Mouse (Mus musculus): ENCODE measurements around the gene Phip. TPM values are rescaled to one million over a fixed set of nuclear protein-coding genes. Genes with fewer than 3 reads are reported as not detected.

The Phip gene
- 10.6 TPM for polyA plus RNA-seq (2014; fragmentation: Illumina TruSeq; extraction: RNeasy Lipid Tissue Mini Kit (QIAGEN cat#74804); ENCODE audit: low read depth, low replicate concordance)

GRCm38 (mm10) chr9:82975342-82976215 lies at the start of gene Phip:
Gene Phip, minus strand, starts transcription at chr9:82975516.

GRCm38 (mm10) chr9:82829007-82829689 lies 146.2 kb downstream of the Phip start, which contains the start of gene Irak1bp1:
Gene Irak1bp1, plus strand, starts transcription at chr9:82829540.

Other genes starting within 250 kb of the Phip start
- gene Irak1bp1, start 146.0 kb downstream of the Phip start, polyA plus RNA-seq (2014; fragmentation: Illumina TruSeq; extraction: RNeasy Lipid Tissue Mini Kit (QIAGEN cat#74804); ENCODE audit: low read depth, low replicate concordance): 1.2 TPM
- 2.3 TPM for gene Hmgn3, start 171.2 kb upstream of the Phip start, polyA plus RNA-seq (2014; fragmentation: Illumina TruSeq; extraction: RNeasy Lipid Tissue Mini Kit (QIAGEN cat#74804); ENCODE audit: low read depth, low replicate concordance)

Measured in liver, adult 10 weeks (tissue).